Mouse (Mus musculus): ENCODE data around the gene Prdx1.

The Prdx1 gene

GRCm38 (mm10) chr4:116732355-116732754, 47.0 kb downstream of the Prdx1 start:
- DNase-seq = no peak

- no peak for DNase-seq
These were observed 49.7 kb downstream of the Prdx1 start for GRCm38 (mm10) chr4:116734996-116735395.

- DNase-seq = no peak
These were observed 53.8 kb downstream of the Prdx1 start for GRCm38 (mm10) chr4:116738972-116739751.

- DNase-seq = no peak
These were observed 64.4 kb downstream of the Prdx1 start for GRCm38 (mm10) chr4:116749750-116750149.

Data from thymus, postnatal 4 days (tissue).